Mouse (Mus musculus) lung, postnatal 0 days (tissue): ENCODE measurements around the gene Wdpcp. TPM values are rescaled to one million over a fixed set of nuclear protein-coding genes. Genes with fewer than 3 reads are reported as not detected.
A peak's percentile ranks its signal among the peaks of the same experiment; 100 is the strongest.

Source experiments
- ATAC-seq: fragments of 200-750 bp; cut with Nextera tagmentation; 2 replicates; pipeline ENCODE4 v1.8.0; 2017; ENCODE audit warnings: moderate library complexity
- DNase-seq: peaks from one replicate; pipeline ENCODE4 v3.0.0-alpha.2; 2016; ENCODE audit warnings: low spot score
- H3K27ac ChIP-seq: fragments of 300-500 bp; sonication (generic); 2 replicates; pipeline ENCODE4 v1.5.1; 2014; ENCODE audit warnings: antibody characterized with exemption, mild to moderate bottlenecking, low read length, mixed read lengths
- H3K27me3 ChIP-seq: fragments of 300-500 bp; sonication (generic); replicated peaks from 2 replicates; pipeline ENCODE4 v1.6.1; 2014; ENCODE audit warnings: low read length, mixed read lengths; ENCODE audit not compliant: insufficient read depth
- H3K36me3 ChIP-seq: fragments of 300-500 bp; sonication (generic); 2 replicates; pipeline ENCODE4 v1.6.1; 2014; ENCODE audit warnings: low read length, mixed read lengths; ENCODE audit not compliant: insufficient read depth
- H3K4me1 ChIP-seq: fragments of 300-500 bp; sonication (generic); 2 replicates; pipeline ENCODE4 v1.6.1; 2014; ENCODE audit warnings: antibody characterized with exemption, low read depth, low read length, mixed read lengths; ENCODE audit not compliant: insufficient read depth
- H3K4me2 ChIP-seq: fragments of 300-500 bp; sonication (generic); replicated peaks from 2 replicates; pipeline ENCODE4 v1.6.1; 2014; ENCODE audit warnings: low read depth, mild to moderate bottlenecking, low read length, moderate library complexity, mixed read lengths
- H3K4me3 ChIP-seq: fragments of 300-500 bp; sonication (generic); 2 replicates; pipeline ENCODE4 v1.5.1; 2014; ENCODE audit warnings: low read depth, low read length
- H3K9ac ChIP-seq: fragments of 300-500 bp; sonication (generic); replicated peaks from 2 replicates; pipeline ENCODE4 v1.6.1; 2014; ENCODE audit warnings: low read depth, mild to moderate bottlenecking
- H3K9me3 ChIP-seq: fragments of 300-500 bp; sonication (generic); 2 replicates; pipeline ENCODE4 v1.6.1; 2016; ENCODE audit warnings: low read length, mixed read lengths
- CTCF ChIP-seq: IDR thresholded peaks from 2 replicates; pipeline ENCODE4 v1.5.1; 2016; ENCODE audit warnings: antibody characterized with exemption, mild to moderate bottlenecking
- EP300 ChIP-seq: IDR thresholded peaks from 2 replicates; pipeline ENCODE4 v1.6.1; 2016; ENCODE audit warnings: antibody characterized with exemption, mild to moderate bottlenecking, control low read depth
- WGBS: fragments of 180-500 bp; shearing (Covaris S2); extraction: QIAGEN DNeasy Blood & Tissue Kit; methylation state at CpG from one replicate; pipeline ENCODE4 v1.1.7; 2014; 5-methylcytosine and 5-hydroxymethylcytosine counted together
- polyA plus RNA-seq: library from polyadenylated mRNA; unstranded; fragments of >200 nt; fragmentation: Nextera tagmentation; extraction: Ambion mirVana; gene quantifications from 2 replicates; pipeline ENCODE4 v1.2.1, GENCODE M21; 2015

Wdpcp gene
- polyA plus RNA-seq, 1 experiment from 2014 or later, result 5.0 TPM

- Histone ChIP-seq H3K4me1 (peaks cover 2% of the 10 kb centered on the region; the same call in 1 of the 2 replicates), H3K9ac (no peak overlapping the region), H3K4me2 (no peak overlapping the region), H3K36me3 (peaks cover 4% of the 10 kb centered on the region; the same call in 1 of the 2 replicates), H3K27me3 (no peaks in the 10 kb centered on the region), H3K9me3 (no peaks in the 10 kb centered on the region), H3K27ac (no peak overlapping the region), H3K4me3 (no peak overlapping the region)
- 89% methylated on average over 6 of the region's 6 CpGs for WGBS
- TF ChIP-seq EP300, result no peak
- ATAC-seq (no peak), DNase-seq (no peak)
These were observed 5.1 kb upstream of the Wdpcp start for GRCm38 (mm10) chr11:21566934-21567333.

- Histone ChIP-seq H3K9me3 (no peaks in the 10 kb centered on the region), H3K9ac (no peak overlapping the region), H3K4me1 (peaks cover 2% of the 10 kb centered on the region; the same call in 1 of the 2 replicates), H3K36me3 (peaks cover 2% of the 10 kb centered on the region; the same call in 1 of the 2 replicates), H3K27me3 (no peaks in the 10 kb centered on the region), H3K4me3 (no peak overlapping the region), H3K27ac (no peak overlapping the region), H3K4me2 (no peak overlapping the region)
- 85% methylated on average over 1 of the region's 1 CpGs for WGBS
- DNase-seq (no peak), ATAC-seq (no peak)
- TF ChIP-seq CTCF (no peak), EP300 (no peak)
These were observed 4.3 kb upstream of the Wdpcp start for GRCm38 (mm10) chr11:21567733-21568132.

DNA sequence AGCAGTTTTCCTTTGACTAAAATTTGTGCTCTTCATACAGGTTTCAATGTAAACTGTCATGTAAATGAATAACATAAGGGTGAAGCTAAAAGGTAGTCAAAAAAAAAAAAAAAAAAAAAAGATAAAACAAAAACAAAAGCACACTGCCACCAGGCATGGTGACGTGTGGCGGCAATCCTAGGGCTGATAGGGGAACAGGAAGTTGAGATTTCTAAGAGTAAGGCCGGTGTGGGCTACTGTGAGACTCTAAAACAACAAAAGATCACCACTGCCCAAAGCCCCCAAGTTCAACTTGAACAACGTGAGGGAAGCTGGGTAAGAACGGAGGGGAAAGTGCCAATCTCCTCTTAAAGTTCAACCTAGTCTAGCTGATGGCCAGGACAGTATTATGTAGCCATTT is 3.0 kb upstream of the Wdpcp start:
- H3K27me3 ChIP-seq, result no peaks in the 10 kb centered on the region
- H3K36me3 ChIP-seq, result no peaks in the 10 kb centered on the region; the same call in 1 of the 2 replicates
- TF ChIP-seq EP300, result no peak
- TF ChIP-seq CTCF, result no peak
- 0 out of 2 replicates have a peak overlapping the region, but pooled peaks have one; percentile 5 for H3K4me2 ChIP-seq
- H3K27ac ChIP-seq, result 0 out of 2 replicates have a peak overlapping the region, but pooled peaks have one; percentile 26
- 46% methylated on average over 5 of the region's 5 CpGs for WGBS
- no peaks in the 10 kb centered on the region for H3K9me3 ChIP-seq
- DNase-seq (no peak), ATAC-seq (no peak)
- H3K9ac ChIP-seq, result no peak overlapping the region
- no peak overlapping the region for H3K4me3 ChIP-seq
- peaks cover 2% of the 10 kb centered on the region; the same call in 1 of the 2 replicates for H3K4me1 ChIP-seq

GRCm38 (mm10) chr11:21569456-21570108 is 2.5 kb upstream of the Wdpcp start:
- Histone ChIP-seq H3K27ac (0 out of 2 replicates have a peak overlapping the region, but pooled peaks have one; percentile 26), H3K4me2 (0 out of 2 replicates have a peak overlapping the region, but pooled peaks have one; percentile 5), H3K4me1 (peaks cover 2% of the 10 kb centered on the region; the same call in 1 of the 2 replicates), H3K36me3 (no peaks in the 10 kb centered on the region; the same call in 1 of the 2 replicates), H3K9me3 (no peaks in the 10 kb centered on the region), H3K9ac (no peak overlapping the region), H3K4me3 (no peak overlapping the region), H3K27me3 (no peaks in the 10 kb centered on the region)
- ATAC-seq (no peak), DNase-seq (peak; percentile 32)
- 15% methylated on average over 3 of the region's 3 CpGs for WGBS
- no peak for TF ChIP-seq CTCF
- no peak for TF ChIP-seq EP300

GRCm38 (mm10) chr11:21570109-21570474 is 1.9 kb upstream of the Wdpcp start:
- Histone ChIP-seq H3K4me2 (no peak overlapping the region), H3K27me3 (no peaks in the 10 kb centered on the region), H3K9ac (no peak overlapping the region), H3K27ac (no peak overlapping the region), H3K36me3 (no peaks in the 10 kb centered on the region), H3K4me1 (peaks cover 2% of the 10 kb centered on the region; the same call in 1 of the 2 replicates), H3K4me3 (no peak overlapping the region), H3K9me3 (no peaks in the 10 kb centered on the region)
- ATAC-seq (no peak), DNase-seq (no peak)
- TF ChIP-seq CTCF, result no peak
- TF ChIP-seq EP300, result no peak
- WGBS, result 60% methylated on average over 2 of the region's 2 CpGs

GRCm38 (mm10) chr11:21570973-21571372 is 1.1 kb upstream of the Wdpcp start:
- peaks cover 2% of the 10 kb centered on the region; the same call in 1 of the 2 replicates for H3K4me1 ChIP-seq
- WGBS, result 7% methylated on average over 10 of the region's 10 CpGs
- peak; percentile 23 for DNase-seq

More at GRCm38 (mm10) chr11:21570973-21571372, 1.1 kb upstream of the Wdpcp start:
- Histone ChIP-seq H3K4me2 (peak overlapping the region; percentile 71), H3K4me3 (peak overlapping the region; percentile 79), H3K36me3 (no peaks in the 10 kb centered on the region), H3K9me3 (no peaks in the 10 kb centered on the region), H3K9ac (peak overlapping the region; percentile 62; the same call in 1 of the 2 replicates), H3K27ac (peak overlapping the region; percentile 82; the same call in 1 of the 2 replicates), H3K27me3 (no peaks in the 10 kb centered on the region)
- ATAC-seq, result no peak
- no peak for TF ChIP-seq EP300
- no peak for TF ChIP-seq CTCF
